Mouse (Mus musculus) forebrain, embryonic 11.5 days (tissue): ENCODE results near the gene Coro1c. TPM values are rescaled to one million over a fixed set of nuclear protein-coding genes. Genes with fewer than 3 reads are reported as not detected.

Source experiments
- ATAC-seq: fragments of 200-750 bp; cut with Nextera tagmentation; replicated peaks from 2 replicates; pipeline ENCODE4 v1.8.0; 2017; ENCODE audit warnings: moderate TSS enrichment; ENCODE audit not compliant: low FRiP score
- DNase-seq: peaks from one replicate; pipeline ENCODE4 v3.0.0-alpha.2; 2017; ENCODE audit warnings: low spot score
- H3K27ac ChIP-seq: fragments of 300-500 bp; sonication (generic); 2 replicates; pipeline ENCODE4 v1.5.1; 2014; ENCODE audit warnings: low read depth, low read length
- H3K27me3 ChIP-seq: fragments of 300-500 bp; sonication (generic); 2 replicates; pipeline ENCODE4 v1.6.1; 2014; ENCODE audit warnings: mild to moderate bottlenecking, low read length, mixed read lengths; ENCODE audit not compliant: control insufficient read depth, insufficient read depth
- H3K36me3 ChIP-seq: fragments of 300-500 bp; sonication (generic); 2 replicates; pipeline ENCODE4 v1.6.1; 2014; ENCODE audit warnings: mild to moderate bottlenecking, low read length, moderate library complexity, mixed read lengths; ENCODE audit not compliant: control insufficient read depth, insufficient read depth
- H3K4me1 ChIP-seq: fragments of 300-500 bp; sonication (generic); replicated peaks from 2 replicates; pipeline ENCODE4 v1.6.1; 2014; ENCODE audit warnings: low read length, mixed read lengths; ENCODE audit not compliant: control insufficient read depth, insufficient read depth
- H3K4me2 ChIP-seq: fragments of 300-500 bp; sonication (generic); 2 replicates; pipeline ENCODE4 v1.6.1; 2014; ENCODE audit warnings: low read depth, mild to moderate bottlenecking, low read length, moderate library complexity, mixed read lengths; ENCODE audit not compliant: severe bottlenecking
- H3K4me3 ChIP-seq: fragments of 300-500 bp; sonication (generic); 2 replicates; pipeline ENCODE4 v1.5.1; 2014; ENCODE audit warnings: low read depth, low read length
- H3K9ac ChIP-seq: fragments of 300-500 bp; sonication (generic); 2 replicates; pipeline ENCODE4 v1.6.1; 2014; ENCODE audit warnings: low read length
- H3K9me3 ChIP-seq: fragments of 300-500 bp; sonication (generic); 2 replicates; pipeline ENCODE4 v1.6.1; 2016; ENCODE audit warnings: low read length, mixed read lengths; ENCODE audit not compliant: control insufficient read depth
- WGBS: fragments of 180-500 bp; shearing (Covaris S2); extraction: QIAGEN DNeasy Blood & Tissue Kit; methylation state at CpG from one replicate; pipeline ENCODE4 v1.1.7; 2014; 5-methylcytosine and 5-hydroxymethylcytosine counted together
- polyA plus RNA-seq: library from polyadenylated mRNA; unstranded; fragments of >200 nt; fragmentation: Nextera tagmentation; extraction: Ambion mirVana; gene quantifications from 2 replicates; pipeline ENCODE4 v1.2.1, GENCODE M21; 2014

Gene Coro1c
- polyA plus RNA-seq, 1 experiment from 2014 or later, result 231 TPM

DNA sequence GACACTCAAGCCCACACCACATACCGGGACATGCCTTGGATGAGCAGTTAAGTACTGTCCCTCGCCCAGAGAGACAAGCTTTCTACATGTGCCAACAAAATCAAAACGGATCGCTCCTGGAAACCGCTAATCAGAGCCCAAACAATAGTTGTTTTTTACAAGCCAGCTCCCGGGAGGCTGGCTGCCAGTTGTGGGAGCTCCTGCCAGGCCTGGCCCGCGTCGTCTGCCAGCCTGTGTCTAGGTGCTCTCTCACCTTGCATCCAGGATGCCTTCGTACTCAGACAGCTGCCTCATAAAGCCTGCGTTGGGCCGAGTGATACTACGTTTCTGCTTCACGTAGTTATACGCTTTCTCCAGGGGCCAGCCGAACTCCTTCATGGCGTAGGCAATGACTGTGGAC, 41.6 kb upstream of the Coro1c start:
- Histone ChIP-seq H3K4me3 (no peak overlapping the region), H3K27ac (no peak overlapping the region), H3K4me1 (no peaks in the 10 kb centered on the region), H3K36me3 (peaks cover 4% of the 10 kb centered on the region; the same call in 1 of the 2 replicates), H3K9ac (no peak overlapping the region), H3K9me3 (no peaks in the 10 kb centered on the region), H3K27me3 (no peaks in the 10 kb centered on the region), H3K4me2 (no peak overlapping the region)
- WGBS, result 93% methylated on average over 17 of the region's 17 CpGs
- DNase-seq (no peak), ATAC-seq (no peak)

- no peak for ATAC-seq
- Histone ChIP-seq H3K9ac (no peak overlapping the region), H3K4me1 (peaks cover 4% of the 10 kb centered on the region; the same call in 1 of the 2 replicates), H3K9me3 (no peaks in the 10 kb centered on the region), H3K27ac (no peak overlapping the region), H3K36me3 (peaks cover 9% of the 10 kb centered on the region), H3K27me3 (no peaks in the 10 kb centered on the region), H3K4me3 (no peak overlapping the region), H3K4me2 (no peak overlapping the region)
- DNase-seq, result no peak
- WGBS, result 69% methylated on average over 2 of the region's 2 CpGs
Measured at GRCm38 (mm10) chr5:113947280-113947679, 38.7 kb upstream of the Coro1c start.

DNA sequence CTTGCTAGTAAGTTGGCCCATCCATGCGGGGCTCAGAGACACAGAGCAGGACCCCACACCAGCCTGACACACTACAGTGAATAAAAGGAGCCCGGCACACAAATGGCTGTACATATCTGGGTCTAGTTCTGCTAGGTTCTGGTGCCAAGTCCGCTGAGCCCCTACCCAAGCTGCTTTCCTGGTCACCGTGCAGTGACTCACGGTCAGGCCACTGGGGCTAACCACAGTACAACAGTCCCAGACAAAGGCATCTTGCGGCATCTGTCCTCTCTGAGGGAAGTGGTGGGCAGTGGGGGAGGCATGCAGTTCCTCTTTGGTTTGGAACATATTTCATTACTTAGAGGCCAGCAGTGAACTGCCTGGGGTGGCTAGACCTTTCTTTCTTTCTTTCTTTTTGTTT, 36.6 kb upstream of the Coro1c start:
- H3K36me3 ChIP-seq, result peaks cover 13% of the 10 kb centered on the region
- no peak for ATAC-seq
- H3K4me3 ChIP-seq, result no peak overlapping the region
- H3K27me3 ChIP-seq, result no peaks in the 10 kb centered on the region
- no peak overlapping the region for H3K27ac ChIP-seq
- WGBS, result 93% methylated on average over 6 of the region's 6 CpGs
- no peak for DNase-seq
- H3K9me3 ChIP-seq, result no peaks in the 10 kb centered on the region
- H3K9ac ChIP-seq, result no peak overlapping the region
- H3K4me2 ChIP-seq, result no peak overlapping the region
- peaks cover 4% of the 10 kb centered on the region; the same call in 1 of the 2 replicates for H3K4me1 ChIP-seq

- 75% methylated on average over 12 of the region's 12 CpGs for WGBS
- peaks cover 13% of the 10 kb centered on the region for H3K36me3 ChIP-seq
- H3K4me1 ChIP-seq, result peaks cover 4% of the 10 kb centered on the region; the same call in 1 of the 2 replicates
- no peak for ATAC-seq
- H3K4me3 ChIP-seq, result no peak overlapping the region
- no peak overlapping the region for H3K9ac ChIP-seq
- no peaks in the 10 kb centered on the region for H3K9me3 ChIP-seq
- H3K27ac ChIP-seq, result peak overlapping the region; percentile 25; the same call in 1 of the 2 replicates
- H3K4me2 ChIP-seq, result no peak overlapping the region
- peak; percentile 67 for DNase-seq
- H3K27me3 ChIP-seq, result no peaks in the 10 kb centered on the region
Measured at GRCm38 (mm10) chr5:113943328-113943727, 34.8 kb upstream of the Coro1c start.

GRCm38 (mm10) chr5:113942580-113942979, 34.0 kb upstream of the Coro1c start:
- Histone ChIP-seq H3K27ac (no peak overlapping the region), H3K9ac (no peak overlapping the region), H3K27me3 (no peaks in the 10 kb centered on the region), H3K4me2 (no peak overlapping the region), H3K36me3 (peaks cover 13% of the 10 kb centered on the region), H3K4me1 (peaks cover 6% of the 10 kb centered on the region; the same call in 1 of the 2 replicates), H3K4me3 (no peak overlapping the region), H3K9me3 (no peaks in the 10 kb centered on the region)
- ATAC-seq (no peak), DNase-seq (peak; percentile 65)
- 91% methylated on average over 12 of the region's 12 CpGs for WGBS

- no peak overlapping the region for H3K9ac ChIP-seq
- H3K9me3 ChIP-seq, result no peaks in the 10 kb centered on the region
- H3K4me1 ChIP-seq, result peaks cover 6% of the 10 kb centered on the region; the same call in 1 of the 2 replicates
- no peak overlapping the region for H3K4me3 ChIP-seq
- ATAC-seq (no peak), DNase-seq (no peak)
- no peak overlapping the region for H3K27ac ChIP-seq
- H3K27me3 ChIP-seq, result no peaks in the 10 kb centered on the region
- no peak overlapping the region for H3K4me2 ChIP-seq
- WGBS, result 46% methylated on average over 12 of the region's 12 CpGs
- H3K36me3 ChIP-seq, result peaks cover 9% of the 10 kb centered on the region
Measured at GRCm38 (mm10) chr5:113939263-113939900, 30.8 kb upstream of the Coro1c start.

GRCm38 (mm10) chr5:113937650-113938049, 29.1 kb upstream of the Coro1c start:
- peaks cover 8% of the 10 kb centered on the region for H3K36me3 ChIP-seq
- 70% methylated on average over 7 of the region's 7 CpGs for WGBS
- 0 out of 2 replicates have a peak, but pooled peaks cover 2% of the 10 kb centered on the region for H3K4me1 ChIP-seq
- no peak overlapping the region for H3K4me3 ChIP-seq
- no peaks in the 10 kb centered on the region for H3K27me3 ChIP-seq
- no peak for ATAC-seq
- H3K27ac ChIP-seq, result peak overlapping the region; percentile 14; the same call in 1 of the 2 replicates
- H3K9me3 ChIP-seq, result no peaks in the 10 kb centered on the region
- no peak for DNase-seq
- H3K9ac ChIP-seq, result no peak overlapping the region
- H3K4me2 ChIP-seq, result no peak overlapping the region

GRCm38 (mm10) chr5:113933889-113934288, 25.3 kb upstream of the Coro1c start:
- no peak for ATAC-seq
- Histone ChIP-seq H3K9ac (no peak overlapping the region), H3K4me2 (no peak overlapping the region), H3K4me3 (no peak overlapping the region), H3K36me3 (no peaks in the 10 kb centered on the region), H3K27me3 (no peaks in the 10 kb centered on the region), H3K9me3 (no peaks in the 10 kb centered on the region), H3K27ac (no peak overlapping the region), H3K4me1 (peaks cover 8% of the 10 kb centered on the region; the same call in 1 of the 2 replicates)
- WGBS, result 86% methylated on average over 6 of the region's 6 CpGs
- no peak for DNase-seq

DNA sequence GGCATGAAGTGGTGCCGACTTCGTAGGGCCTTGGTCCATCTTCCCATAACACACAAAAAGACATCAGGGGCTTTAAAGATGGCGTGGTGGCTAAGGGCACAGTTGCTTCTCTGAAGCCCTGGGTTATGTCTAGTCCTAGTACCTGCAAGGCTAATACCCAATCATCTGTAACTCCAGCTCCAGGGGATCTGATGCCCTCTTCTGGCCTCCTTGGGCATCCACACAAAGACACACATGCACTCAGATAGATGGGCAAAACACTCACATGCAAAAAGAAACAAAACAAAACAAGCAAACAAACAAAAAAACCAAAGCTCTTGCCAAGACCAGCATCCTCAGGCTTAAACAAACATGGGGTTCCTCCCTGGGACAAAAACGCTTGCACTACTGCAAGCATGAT, 24.9 kb upstream of the Coro1c start:
- 87% methylated on average over 4 of the region's 4 CpGs for WGBS
- no peak overlapping the region for H3K4me3 ChIP-seq
- ATAC-seq (no peak), DNase-seq (no peak)
- no peaks in the 10 kb centered on the region for H3K36me3 ChIP-seq
- H3K9me3 ChIP-seq, result no peaks in the 10 kb centered on the region
- H3K4me1 ChIP-seq, result peaks cover 8% of the 10 kb centered on the region; the same call in 1 of the 2 replicates
- H3K27me3 ChIP-seq, result no peaks in the 10 kb centered on the region
- H3K9ac ChIP-seq, result no peak overlapping the region
- no peak overlapping the region for H3K4me2 ChIP-seq
- no peak overlapping the region for H3K27ac ChIP-seq
